Mouse (Mus musculus) olfactory bulb, adult 2 months (tissue): ENCODE measurements at regions not wholly inside any gene's neighbourhood (a gene's known extent, or its start where the extent isn't known, plus 50 kb on each side); places are given as distances from the start of the nearest gene placed in this dataset.

Experiments used
- CTCF ChIP-seq: fragments of 200-500 bp; IDR thresholded peaks from 2 replicates; pipeline ENCODE4 v1.5.1; 2012; ENCODE audit warnings: low read depth, mild to moderate bottlenecking, low read length, moderate library complexity; ENCODE audit not compliant: insufficient read depth
- POLR2A ChIP-seq: fragments of 200-500 bp; IDR thresholded peaks from 2 replicates; pipeline ENCODE4 v1.6.1; 2012; ENCODE audit warnings: mild to moderate bottlenecking, low read depth, low read length, moderate library complexity; ENCODE audit not compliant: insufficient read depth

GRCm38 (mm10) chr2:128424236-128424635, 166.8 kb upstream of the Spdye4c start:
- TF ChIP-seq CTCF (no peak), POLR2A (no peak)
